Mouse (Mus musculus) layer of hippocampus, postnatal 25 days (tissue): Measurements from ENCODE around the gene Lrrc25. TPM values are rescaled to one million over a fixed set of nuclear protein-coding genes. Genes with fewer than 3 reads are reported as not detected.

Source experiments
- DNase-seq, 2 experiments: peaks; one replicate each; pipeline ENCODE4 v3.0.0; 2022; ENCODE audit warnings: mixed read lengths in 2 of 2, low spot score in 1 of 2; ENCODE audit errors: extremely low spot score in 1 of 2
- total RNA-seq, 2 experiments: library from RNA; stranded (reverse); gene quantifications; 2 replicates each; pipeline ENCODE4 v1.2.3; 2021

The Lrrc25 gene
- total RNA-seq, 2 experiments from 2014 or later, result 0.63 to 1.0 TPM

DNA sequence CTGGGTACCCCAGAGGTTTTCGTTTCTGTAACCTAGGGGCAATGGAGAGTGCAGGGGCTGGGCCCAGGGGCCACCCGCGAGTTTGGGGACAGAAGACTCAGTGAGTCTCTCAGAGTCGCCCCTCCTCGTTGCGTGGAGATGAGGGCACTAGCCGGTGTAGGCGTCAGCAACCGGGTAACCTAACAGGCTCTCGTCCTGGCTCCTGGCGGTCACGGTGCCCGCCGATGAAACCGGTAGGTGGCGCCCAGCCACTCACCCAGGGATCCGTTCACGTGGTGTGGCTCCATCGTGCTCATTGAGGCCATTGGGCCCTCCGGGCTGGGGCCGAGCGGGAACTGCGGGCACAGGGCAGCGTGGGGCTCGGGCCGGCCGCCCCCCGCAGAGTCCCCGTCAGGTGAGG is 17.7 kb upstream of the Lrrc25 start:
- DNase-seq, result peak; percentile 78 to 84

- no peak for DNase-seq
Measured at GRCm38 (mm10) chr8:70598722-70599121, 17.2 kb upstream of the Lrrc25 start.

DNA sequence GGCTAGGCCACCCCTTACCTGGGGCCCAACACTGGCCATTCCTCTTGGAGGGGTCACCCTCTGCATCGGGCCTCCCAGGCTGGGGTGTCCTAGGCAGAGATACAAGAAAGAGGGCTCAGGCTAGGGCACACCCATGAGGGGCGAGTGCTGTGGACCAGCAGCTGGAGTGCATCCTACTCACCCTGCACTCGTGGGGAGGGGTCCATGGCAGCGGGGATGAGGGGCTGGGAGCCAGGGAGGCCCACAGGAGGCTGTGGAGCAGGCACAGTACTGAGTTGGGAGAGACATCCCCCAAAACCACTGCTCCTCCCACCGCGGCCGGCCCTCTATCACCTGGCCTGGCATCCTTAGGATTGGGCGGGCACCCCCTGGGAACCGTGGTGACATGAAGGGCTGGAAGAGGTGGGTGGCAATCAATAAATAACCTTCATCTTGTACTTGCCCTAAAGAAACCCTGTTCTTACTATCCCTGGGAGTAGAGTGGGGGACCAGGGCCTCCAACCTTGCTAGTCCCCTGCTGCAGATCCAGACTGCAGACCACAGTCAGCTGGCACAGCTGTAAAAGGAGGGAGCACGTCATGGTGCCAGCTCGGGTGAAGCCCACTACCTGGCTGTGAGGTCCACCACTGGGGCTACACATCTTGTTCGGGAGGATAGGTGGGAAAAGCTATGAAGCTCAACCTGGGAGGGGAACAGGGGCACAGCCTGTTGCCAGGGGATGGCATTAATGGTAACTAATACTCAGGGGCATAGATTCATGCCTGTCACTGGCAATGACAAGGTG is 16.3 kb upstream of the Lrrc25 start:
- DNase-seq, result no peak

DNA sequence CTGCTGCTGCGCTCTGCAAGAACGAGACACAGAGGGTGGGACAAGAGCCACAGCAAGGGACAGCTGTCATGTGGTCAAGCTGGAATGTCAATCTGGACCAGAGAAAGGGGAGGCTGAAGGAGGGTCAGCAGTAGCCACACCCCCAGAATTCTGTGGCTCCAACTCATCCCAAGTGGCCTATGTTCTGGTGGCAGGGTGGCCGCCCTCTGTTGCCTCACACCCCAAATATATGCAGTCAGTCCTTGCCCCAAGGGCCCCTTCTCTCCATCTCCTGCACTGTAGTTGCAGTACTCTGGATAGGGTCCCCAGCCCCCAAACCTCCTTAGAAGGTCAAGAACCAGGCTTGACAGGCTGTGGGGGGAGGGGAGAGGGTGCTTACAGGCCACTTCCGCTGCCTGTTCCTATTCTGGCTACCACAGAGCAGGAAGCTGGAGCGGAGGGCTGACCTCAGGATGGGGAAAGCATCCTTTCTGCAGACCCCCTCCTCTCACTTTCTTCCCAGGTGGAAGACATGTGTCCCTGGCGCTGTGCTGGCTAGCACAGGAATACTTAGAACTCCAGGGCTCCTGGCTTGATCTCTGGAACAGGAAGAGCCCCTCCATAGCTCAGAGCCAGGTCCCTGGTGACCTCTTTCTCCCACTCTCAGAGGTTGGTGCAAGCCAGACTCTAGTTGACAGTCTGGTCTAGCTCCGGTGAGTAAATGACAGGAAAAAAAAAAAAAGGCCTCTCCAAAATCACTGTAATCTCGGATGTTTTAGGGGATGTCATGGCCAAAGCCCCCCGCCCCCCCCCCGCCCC is 15.3 kb upstream of the Lrrc25 start:
- DNase-seq, result no peak

DNA sequence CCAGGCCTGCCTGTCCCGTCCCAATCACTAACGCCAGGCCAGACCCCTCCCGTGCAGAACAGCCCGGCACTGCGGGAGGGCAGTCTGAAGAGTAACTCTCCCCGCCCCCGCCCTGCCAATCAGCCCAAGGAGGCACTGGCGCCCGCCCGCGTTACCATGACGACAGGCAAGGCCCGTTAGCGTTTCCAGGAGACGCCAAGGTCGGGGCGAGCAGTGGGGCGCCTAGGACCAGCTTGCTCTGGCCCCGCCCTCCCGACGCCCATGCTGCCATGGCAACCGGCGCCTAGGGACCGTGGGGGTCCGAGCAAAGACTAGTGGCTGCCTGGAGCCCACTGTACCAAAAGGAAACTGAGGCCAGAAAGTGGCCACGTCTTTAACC is 14.7 kb upstream of the Lrrc25 start:
- peak; percentile 64 to 80 for DNase-seq

GRCm38 (mm10) chr8:70602139-70602811 is 13.7 kb upstream of the Lrrc25 start:
- DNase-seq, result no peak

DNA sequence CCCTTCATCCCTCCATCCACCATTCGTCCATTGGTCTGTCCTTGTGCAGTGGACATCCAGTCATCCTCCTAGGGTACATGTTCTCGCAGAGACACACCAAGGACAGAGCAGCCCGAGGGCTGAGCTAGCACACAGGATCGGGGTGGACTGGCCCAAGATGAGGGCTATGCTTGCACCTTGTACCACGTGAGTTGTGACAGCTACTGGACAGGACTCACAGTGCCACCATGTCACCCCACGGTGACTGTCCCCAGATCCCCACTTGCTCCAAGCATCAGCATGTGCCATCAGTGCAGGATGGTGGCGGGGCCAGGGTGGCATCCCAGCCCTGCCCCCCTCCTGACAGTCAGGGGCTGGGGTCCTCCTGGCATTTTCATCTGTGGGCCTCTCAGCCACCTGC is 11.4 kb upstream of the Lrrc25 start:
- no peak for DNase-seq

- DNase-seq, result no peak
Measured at GRCm38 (mm10) chr8:70605871-70606779, 9.8 kb upstream of the Lrrc25 start.

DNA sequence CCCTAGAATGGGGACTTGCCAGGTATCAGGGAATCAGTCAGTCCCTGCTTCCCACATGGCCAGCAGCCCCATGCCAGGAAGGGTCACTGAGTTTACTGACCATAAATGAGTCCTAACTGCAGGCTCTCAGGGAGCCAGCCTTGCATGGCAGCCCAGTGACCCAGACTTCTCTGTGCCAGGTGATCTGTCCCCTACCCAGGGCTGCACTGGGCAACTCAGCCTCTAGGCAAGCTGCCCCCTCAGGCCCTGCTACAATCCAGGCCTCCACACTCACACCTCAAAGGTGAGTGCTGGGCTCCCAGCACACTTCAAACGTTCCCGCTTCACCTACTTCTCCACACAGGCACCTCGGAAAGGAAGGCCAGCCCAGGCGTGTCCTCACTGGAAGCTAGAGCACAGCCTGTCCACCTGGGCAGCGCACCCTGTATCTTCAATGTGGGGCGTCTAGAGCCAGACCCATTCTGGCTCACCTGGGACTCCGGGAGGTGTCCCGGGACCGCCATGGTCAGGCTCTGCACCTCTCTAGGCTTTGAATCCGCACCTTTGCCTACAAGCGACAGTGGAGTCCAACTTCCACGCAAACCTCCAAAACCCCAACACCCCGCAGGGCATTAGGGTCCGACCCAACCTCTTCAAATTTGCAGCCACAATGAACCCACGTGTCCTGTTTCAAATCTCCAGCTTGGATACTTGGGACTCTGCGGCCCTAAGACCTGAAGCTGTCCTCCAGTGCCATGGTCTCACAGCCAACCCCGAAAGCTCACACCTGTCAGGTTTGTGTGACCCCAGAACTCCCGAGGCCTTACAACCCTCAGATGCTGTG is 9.0 kb upstream of the Lrrc25 start:
- DNase-seq, result no peak

- no peak for DNase-seq
Measured at GRCm38 (mm10) chr8:70607603-70607897, 8.4 kb upstream of the Lrrc25 start.

DNA sequence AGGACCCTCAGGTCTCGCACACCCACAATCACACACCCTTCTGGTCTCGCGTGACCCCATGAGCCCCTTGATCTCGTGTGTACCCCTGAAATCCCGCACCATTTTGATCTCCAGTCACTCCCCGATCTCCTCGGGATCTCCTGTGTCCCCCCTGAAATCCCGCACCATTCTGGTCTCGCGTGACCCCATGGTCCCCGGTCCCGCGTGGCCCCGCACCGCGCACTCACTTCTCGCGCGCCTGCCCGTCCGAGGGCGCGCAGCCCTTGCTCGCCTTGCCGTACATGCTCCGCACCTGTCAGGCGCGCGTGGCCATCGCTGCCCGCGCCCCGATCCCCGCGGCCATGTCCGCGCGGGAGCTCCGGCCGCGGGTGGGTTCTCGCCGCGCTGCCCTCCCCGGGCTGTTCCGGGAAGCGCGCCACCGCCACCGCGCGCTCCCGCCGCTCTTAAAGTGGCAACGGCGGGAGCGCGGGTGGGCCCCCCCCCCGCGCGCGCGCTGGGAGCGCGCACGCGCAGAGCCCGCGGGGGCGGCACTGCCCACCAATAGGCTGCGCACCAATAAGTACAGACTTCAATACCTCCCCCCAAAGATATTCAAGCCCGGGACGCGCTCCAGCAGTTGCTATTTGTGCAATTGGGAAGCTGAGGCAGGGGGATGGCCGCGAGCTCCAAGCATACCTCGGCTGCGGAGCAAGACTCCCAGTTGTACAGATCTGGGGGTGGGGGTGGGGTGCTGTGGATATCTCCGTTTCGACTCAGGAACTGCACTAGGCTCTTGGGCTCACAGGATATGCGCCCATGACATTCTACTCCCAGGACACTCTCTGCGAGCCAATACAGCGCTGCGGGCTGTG is 7.8 kb upstream of the Lrrc25 start:
- DNase-seq, result peak; percentile 54 to 56

- DNase-seq, result no peak
Measured at GRCm38 (mm10) chr8:70608749-70609367, 7.1 kb upstream of the Lrrc25 start, which contains the start of gene Ssbp4. Gene Ssbp4, minus strand, starts transcription at chr8:70608872.

DNA sequence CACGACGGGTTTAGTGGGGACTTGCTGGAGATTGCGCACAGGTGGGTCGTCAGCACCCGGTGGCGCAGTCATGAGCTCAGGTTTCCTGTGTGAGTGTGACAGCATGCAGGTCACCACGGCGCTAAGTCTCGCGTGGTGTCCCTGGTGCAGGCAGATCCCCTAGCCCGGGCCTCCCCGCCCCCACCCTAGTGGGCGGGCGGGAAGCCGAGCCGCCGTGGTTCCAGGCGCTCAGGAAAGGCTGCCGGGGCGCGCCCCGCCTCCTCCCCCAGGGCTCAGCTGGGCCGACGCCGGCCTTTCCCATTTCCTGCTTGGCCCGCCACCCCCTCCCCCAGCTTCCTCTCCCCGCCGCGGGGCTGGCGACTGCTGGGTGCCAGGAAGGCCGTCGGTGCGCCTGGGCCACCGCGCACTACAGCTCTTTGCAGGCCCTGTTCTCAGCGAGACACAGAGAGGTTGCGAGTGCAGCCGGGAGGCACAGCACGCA is 6.5 kb upstream of the Lrrc25 start:
- DNase-seq, result peak in 1 of 2 experiments; percentile 54

DNA sequence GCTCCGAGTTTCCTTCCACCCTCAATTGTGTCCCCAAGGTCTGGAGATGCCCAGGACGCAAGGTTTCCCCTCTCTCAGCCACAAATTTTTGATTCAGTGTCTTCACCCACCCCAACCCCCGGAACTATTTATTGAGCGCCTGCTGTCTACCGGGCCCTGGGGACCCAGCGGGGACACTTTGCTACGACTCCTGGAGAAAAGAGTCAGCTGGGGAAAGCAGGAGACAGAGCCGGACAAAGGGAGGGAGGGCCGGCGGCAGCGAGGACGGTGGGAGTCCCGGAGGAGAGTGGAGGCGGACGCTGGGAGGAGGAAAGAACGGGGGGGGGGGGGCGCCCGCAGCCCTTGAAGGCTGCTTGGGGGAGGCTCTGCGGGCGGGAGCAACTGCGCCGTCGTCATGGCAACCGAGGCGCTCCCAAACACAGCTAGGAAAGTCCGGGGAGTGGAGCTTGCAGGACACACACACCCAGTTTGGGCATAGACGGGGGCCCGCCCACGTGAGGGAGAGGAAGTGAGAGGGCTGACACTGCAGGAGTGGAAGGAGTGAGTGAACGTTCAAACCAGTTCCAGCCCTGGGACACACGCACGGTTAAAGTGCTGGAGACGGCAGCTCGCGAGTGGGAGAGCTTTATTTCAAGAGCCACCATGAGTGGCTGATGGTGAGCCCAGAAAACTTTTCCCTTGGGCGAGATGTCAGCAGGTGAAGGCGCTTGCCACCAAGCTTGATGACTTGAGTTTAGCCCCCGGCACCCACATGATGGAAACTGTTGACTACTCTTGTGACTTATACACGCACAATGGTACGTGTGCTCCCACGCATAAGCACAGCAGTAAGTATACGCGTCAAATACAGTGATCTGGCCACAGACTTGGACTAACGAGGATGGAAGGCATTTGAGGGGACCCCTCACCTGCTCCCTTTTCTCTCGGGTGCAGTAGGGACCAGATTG is 5.8 kb upstream of the Lrrc25 start:
- DNase-seq, result peak in 1 of 2 experiments; percentile 67

GRCm38 (mm10) chr8:70610796-70611771 is 4.9 kb upstream of the Lrrc25 start:
- DNase-seq, result peak; percentile 87 to 91

- DNase-seq, result peak; percentile 79 to 92
Measured at GRCm38 (mm10) chr8:70611849-70612248, 4.1 kb upstream of the Lrrc25 start.
